Mouse (Mus musculus) kidney, adult 2 months (tissue): ENCODE measurements around the gene Bcl9l.

Experiments used
- CTCF ChIP-seq: fragments of 200-500 bp; conservative IDR thresholded peaks from 2 replicates; pipeline ENCODE4 v1.5.1; 2011; ENCODE audit warnings: low read depth, mild to moderate bottlenecking, control low read depth, low read length, moderate library complexity, mixed read lengths; ENCODE audit not compliant: insufficient read depth, insufficient read length
- POLR2A ChIP-seq: fragments of 200-500 bp; IDR thresholded peaks from one replicate; pipeline ENCODE4 v1.6.1; 2011; ENCODE audit warnings: low read depth, low read length, control low read depth

- TF ChIP-seq POLR2A (no peak), CTCF (no peak)
These were observed 22.5 kb downstream of the Bcl9l start for GRCm38 (mm10) chr9:44504893-44505823.
